Mouse (Mus musculus) MEL (cell line): ENCODE measurements around the gene Cpeb4. TPM values are rescaled to one million over a fixed set of nuclear protein-coding genes. Genes with fewer than 3 reads are reported as not detected.

Experiments used
- DNase-seq: peaks from one replicate; pipeline ENCODE4 v3.0.0; 2011; ENCODE audit warnings: low read depth, low spot score
- H3K27ac ChIP-seq: 2 replicates; pipeline ENCODE4 v1.5.1; 2012; ENCODE audit warnings: low read depth, mild to moderate bottlenecking, control low read depth, low read length, moderate library complexity; ENCODE audit not compliant: control insufficient read depth
- H3K27me3 ChIP-seq, 2 experiments: fragments of 150-350 bp in 1 of 2; sonication (generic) in 1 of 2; 2 replicates each; pipeline ENCODE4 v1.6.1; 2012; ENCODE audit warnings: low read length in 2 of 2, mild to moderate bottlenecking in 2 of 2, improper control_type of control experiment in 1 of 2, moderate library complexity in 1 of 2; ENCODE audit not compliant: insufficient read depth in 2 of 2, control insufficient read depth in 1 of 2
- H3K36me3 ChIP-seq, 2 experiments: 2 replicates each; pipeline ENCODE4 v1.6.1; 2012 to 2014; ENCODE audit warnings: low read length in 2 of 2, improper control_type of control experiment in 1 of 2, inconsistent platforms in 1 of 2, mild to moderate bottlenecking in 1 of 2; ENCODE audit not compliant: insufficient read depth in 2 of 2, control insufficient read depth in 1 of 2
- H3K4me1 ChIP-seq, 2 experiments: fragments of 150-350 bp in 1 of 2; sonication (generic) in 1 of 2; 2 replicates each; pipeline ENCODE4 v1.6.1; 2012; ENCODE audit warnings: low read length in 2 of 2, improper control_type of control experiment in 1 of 2, mild to moderate bottlenecking in 1 of 2; ENCODE audit not compliant: insufficient read depth in 2 of 2, control insufficient read depth in 1 of 2
- H3K4me3 ChIP-seq, 2 experiments: fragments of 150-350 bp in 1 of 2; sonication (generic) in 1 of 2; 2 replicates each; pipeline ENCODE4 v1.5.1; 2012; ENCODE audit warnings: low read depth in 2 of 2, low read length in 2 of 2, mild to moderate bottlenecking in 2 of 2, moderate library complexity in 2 of 2, control low read depth in 1 of 2, improper control_type of control experiment in 1 of 2; ENCODE audit not compliant: control insufficient read depth in 1 of 2, insufficient read depth in 1 of 2
- H3K79me2 ChIP-seq: 2 replicates; pipeline ENCODE4 v1.6.1; 2012; ENCODE audit warnings: mild to moderate bottlenecking, low read length, moderate library complexity; ENCODE audit not compliant: control insufficient read depth, poor library complexity, insufficient read depth
- H3K9ac ChIP-seq: 2 replicates; pipeline ENCODE4 v1.6.1; 2012; ENCODE audit warnings: low read depth, mild to moderate bottlenecking, control low read depth, low read length, moderate library complexity; ENCODE audit not compliant: control insufficient read depth, poor library complexity, severe bottlenecking
- H3K9me3 ChIP-seq: fragments of 150-350 bp; sonication (generic); replicated peaks from 2 replicates; pipeline ENCODE4 v1.6.1; 2012; ENCODE audit warnings: mild to moderate bottlenecking, low read length, improper control_type of control experiment, moderate library complexity; ENCODE audit not compliant: insufficient read depth
- BHLHE40 ChIP-seq: IDR thresholded peaks from 2 replicates; pipeline ENCODE4 v1.6.1; 2012; ENCODE audit warnings: low read depth, mild to moderate bottlenecking, inconsistent platforms, low read length, improper control_type of control experiment, borderline replicate concordance
- CHD1 ChIP-seq: IDR thresholded peaks from 2 replicates; pipeline ENCODE4 v1.6.1; 2012; ENCODE audit warnings: low read depth, mild to moderate bottlenecking, inconsistent platforms, low read length, improper control_type of control experiment
- CHD2 ChIP-seq: IDR thresholded peaks from 2 replicates; pipeline ENCODE4 v1.6.1; 2011; ENCODE audit warnings: low read length, improper control_type of control experiment
- CTCF ChIP-seq, 3 experiments: IDR thresholded peaks in 2 of 3; conservative IDR thresholded peaks in 1 of 3; 2 replicates each; pipeline ENCODE4 v1.5.1; 2011 to 2012; ENCODE audit warnings: low read length in 3 of 3, low read depth in 2 of 3, mild to moderate bottlenecking in 2 of 3, improper control_type of control experiment in 1 of 3, inconsistent platforms in 1 of 3, mixed read lengths in 1 of 3, moderate library complexity in 1 of 3; ENCODE audit not compliant: control insufficient read depth in 1 of 3, insufficient read depth in 1 of 3, poor library complexity in 1 of 3, severe bottlenecking in 1 of 3
- E2F4 ChIP-seq: IDR thresholded peaks from 2 replicates; pipeline ENCODE4 v1.6.1; 2011; ENCODE audit warnings: low read depth, low read length, improper control_type of control experiment, borderline replicate concordance
- ELF1 ChIP-seq: IDR thresholded peaks from 2 replicates; pipeline ENCODE4 v1.6.1; 2014; ENCODE audit warnings: low read depth, mild to moderate bottlenecking, inconsistent platforms, low read length, improper control_type of control experiment, moderate library complexity
- EP300 ChIP-seq, 2 experiments: IDR thresholded peaks; 2 replicates each; pipeline ENCODE4 v1.6.1; 2011; ENCODE audit warnings: improper control_type of control experiment in 2 of 2, low read length in 2 of 2, low read depth in 1 of 2, mild to moderate bottlenecking in 1 of 2
- ETS1 ChIP-seq: IDR thresholded peaks from 2 replicates; pipeline ENCODE4 v1.6.1; 2012; ENCODE audit warnings: low read depth, mild to moderate bottlenecking, inconsistent platforms, low read length, improper control_type of control experiment, moderate library complexity
- GATA1 ChIP-seq: IDR thresholded peaks from 2 replicates; pipeline ENCODE4 v1.6.1; 2011; ENCODE audit warnings: low read depth, low read length, improper control_type of control experiment
- HCFC1 ChIP-seq: IDR thresholded peaks from 2 replicates; pipeline ENCODE4 v1.6.1; 2012; ENCODE audit warnings: low read depth, mild to moderate bottlenecking, inconsistent platforms, low read length, improper control_type of control experiment, moderate library complexity
- JUND ChIP-seq: IDR thresholded peaks from 2 replicates; pipeline ENCODE4 v1.6.1; 2011; ENCODE audit warnings: low read depth, mild to moderate bottlenecking, improper control_type of control experiment, low read length
- KAT2A ChIP-seq: conservative IDR thresholded peaks from 2 replicates; pipeline ENCODE4 v1.6.1; 2012; ENCODE audit warnings: low read depth, low read length, improper control_type of control experiment, inconsistent platforms
- MAFK ChIP-seq: IDR thresholded peaks from 2 replicates; pipeline ENCODE4 v1.6.1; 2011; ENCODE audit warnings: low read depth, mild to moderate bottlenecking, low read length, improper control_type of control experiment, borderline replicate concordance
- MAX ChIP-seq: IDR thresholded peaks from 2 replicates; pipeline ENCODE4 v1.6.1; 2011; ENCODE audit warnings: low read length, improper control_type of control experiment
- MAZ ChIP-seq: IDR thresholded peaks from 2 replicates; pipeline ENCODE4 v1.6.1; 2012; ENCODE audit warnings: low read depth, mild to moderate bottlenecking, inconsistent platforms, low read length, improper control_type of control experiment
- MEF2A ChIP-seq: IDR thresholded peaks from 2 replicates; pipeline ENCODE4 v1.6.1; 2014; ENCODE audit warnings: low read depth, mild to moderate bottlenecking, inconsistent platforms, low read length, improper control_type of control experiment; ENCODE audit not compliant: poor library complexity, insufficient replicate concordance, severe bottlenecking; ENCODE audit errors: extremely low read depth
- MXI1 ChIP-seq: IDR thresholded peaks from 2 replicates; pipeline ENCODE4 v1.6.1; 2011; ENCODE audit warnings: mild to moderate bottlenecking, low read depth, low read length, improper control_type of control experiment
- MYB ChIP-seq: IDR thresholded peaks from 2 replicates; pipeline ENCODE4 v1.6.1; 2011; ENCODE audit warnings: mild to moderate bottlenecking, low read depth, low read length, improper control_type of control experiment
- MYC ChIP-seq: IDR thresholded peaks from 2 replicates; pipeline ENCODE4 v1.6.1; 2011; ENCODE audit warnings: low read depth, mild to moderate bottlenecking, low read length, improper control_type of control experiment, moderate library complexity
- NELFE ChIP-seq: IDR thresholded peaks from 2 replicates; pipeline ENCODE4 v1.6.1; 2011; ENCODE audit warnings: low read depth, low read length, improper control_type of control experiment
- NRF1 ChIP-seq: IDR thresholded peaks from 2 replicates; pipeline ENCODE4 v1.6.1; 2014; ENCODE audit warnings: low read depth, mild to moderate bottlenecking, inconsistent platforms, low read length, improper control_type of control experiment, moderate library complexity; ENCODE audit not compliant: poor library complexity, insufficient read depth, severe bottlenecking
- POLR2A ChIP-seq, 2 experiments: IDR thresholded peaks; 2 replicates each; pipeline ENCODE4 v1.6.1; 2011 to 2012; ENCODE audit warnings: low read length in 2 of 2, mild to moderate bottlenecking in 2 of 2, control low read depth in 1 of 2, improper control_type of control experiment in 1 of 2, low read depth in 1 of 2, moderate library complexity in 1 of 2; ENCODE audit not compliant: control insufficient read depth in 1 of 2, insufficient read depth in 1 of 2, poor library complexity in 1 of 2
- POLR2AphosphoS5 ChIP-seq: IDR thresholded peaks from 2 replicates; pipeline ENCODE4 v1.6.1; 2012; ENCODE audit warnings: low read depth, borderline replicate concordance, mild to moderate bottlenecking, inconsistent platforms, low read length, moderate library complexity, mixed read lengths
- RAD21 ChIP-seq: IDR thresholded peaks from 2 replicates; pipeline ENCODE4 v1.6.1; 2011; ENCODE audit warnings: mild to moderate bottlenecking, low read depth, low read length, improper control_type of control experiment
- RCOR1 ChIP-seq: IDR thresholded peaks from 2 replicates; pipeline ENCODE4 v1.6.1; 2012; ENCODE audit warnings: low read depth, mild to moderate bottlenecking, inconsistent platforms, low read length, improper control_type of control experiment
- SMC3 ChIP-seq: IDR thresholded peaks from 2 replicates; pipeline ENCODE4 v1.6.1; 2011; ENCODE audit warnings: low read depth, low read length, improper control_type of control experiment
- TBP ChIP-seq: IDR thresholded peaks from 2 replicates; pipeline ENCODE4 v1.8.0; 2011; ENCODE audit warnings: low read depth, low read length, improper control_type of control experiment
- TCF12 ChIP-seq: IDR thresholded peaks from 2 replicates; pipeline ENCODE4 v1.6.1; 2014; ENCODE audit warnings: low read depth, mild to moderate bottlenecking, inconsistent platforms, low read length, improper control_type of control experiment, moderate library complexity
- UBTF ChIP-seq: IDR thresholded peaks from 2 replicates; pipeline ENCODE4 v1.6.1; 2012; ENCODE audit warnings: low read depth, mild to moderate bottlenecking, inconsistent platforms, low read length, improper control_type of control experiment, moderate library complexity, borderline replicate concordance; ENCODE audit not compliant: insufficient read depth
- USF1 ChIP-seq: IDR thresholded peaks from 2 replicates; pipeline ENCODE4 v1.6.1; 2014; ENCODE audit warnings: low read depth, mild to moderate bottlenecking, inconsistent platforms, low read length, improper control_type of control experiment, moderate library complexity
- USF2 ChIP-seq, 2 experiments: IDR thresholded peaks; 2 replicates each; pipeline ENCODE4 v1.6.1; 2011 to 2012; ENCODE audit warnings: improper control_type of control experiment in 2 of 2, low read length in 2 of 2, borderline replicate concordance in 1 of 2, inconsistent platforms in 1 of 2, low read depth in 1 of 2, mild to moderate bottlenecking in 1 of 2; ENCODE audit not compliant: insufficient read depth in 1 of 2
- ZC3H11A ChIP-seq: IDR thresholded peaks from 2 replicates; pipeline ENCODE4 v1.6.1; 2012; ENCODE audit warnings: low read depth, mild to moderate bottlenecking, inconsistent platforms, low read length, improper control_type of control experiment
- ZKSCAN1 ChIP-seq: IDR thresholded peaks from 2 replicates; pipeline ENCODE4 v1.6.1; 2012; ENCODE audit warnings: low read depth, mild to moderate bottlenecking, inconsistent platforms, low read length, improper control_type of control experiment, moderate library complexity
- ZMIZ1 ChIP-seq: IDR thresholded peaks from 2 replicates; pipeline ENCODE4 v1.6.1; 2012; ENCODE audit warnings: low read depth, mild to moderate bottlenecking, inconsistent platforms, low read length, improper control_type of control experiment, moderate library complexity
- ZNF384 ChIP-seq: IDR thresholded peaks from 2 replicates; pipeline ENCODE4 v1.6.1; 2012; ENCODE audit warnings: low read depth, mild to moderate bottlenecking, inconsistent platforms, low read length, improper control_type of control experiment
- polyA plus RNA-seq, 2 experiments: library from polyadenylated mRNA; stranded (reverse) in 1 of 2; unstranded in 1 of 2; fragments of >175 nt in 1 of 2; fragments of >200 nt in 1 of 2; gene quantifications; 2 replicates each; pipeline versions ENCODE4 v1.2.1 to v1.2.4; 2012; ENCODE audit warnings: low replicate concordance in 2 of 2, low read depth in 1 of 2; ENCODE audit not compliant: insufficient read length in 2 of 2, insufficient read depth in 1 of 2, missing spikeins in 1 of 2
- total RNA-seq: library from RNA; depleted of rRNA; stranded (reverse); fragments of 300-350 nt; gene quantifications from 2 replicates; pipeline ENCODE4 v1.2.3, GENCODE M21; 2012

The Cpeb4 gene
- total and polyA plus RNA-seq, 3 experiments: 3.8 to 4.9 TPM; not detected in 1

DNA sequence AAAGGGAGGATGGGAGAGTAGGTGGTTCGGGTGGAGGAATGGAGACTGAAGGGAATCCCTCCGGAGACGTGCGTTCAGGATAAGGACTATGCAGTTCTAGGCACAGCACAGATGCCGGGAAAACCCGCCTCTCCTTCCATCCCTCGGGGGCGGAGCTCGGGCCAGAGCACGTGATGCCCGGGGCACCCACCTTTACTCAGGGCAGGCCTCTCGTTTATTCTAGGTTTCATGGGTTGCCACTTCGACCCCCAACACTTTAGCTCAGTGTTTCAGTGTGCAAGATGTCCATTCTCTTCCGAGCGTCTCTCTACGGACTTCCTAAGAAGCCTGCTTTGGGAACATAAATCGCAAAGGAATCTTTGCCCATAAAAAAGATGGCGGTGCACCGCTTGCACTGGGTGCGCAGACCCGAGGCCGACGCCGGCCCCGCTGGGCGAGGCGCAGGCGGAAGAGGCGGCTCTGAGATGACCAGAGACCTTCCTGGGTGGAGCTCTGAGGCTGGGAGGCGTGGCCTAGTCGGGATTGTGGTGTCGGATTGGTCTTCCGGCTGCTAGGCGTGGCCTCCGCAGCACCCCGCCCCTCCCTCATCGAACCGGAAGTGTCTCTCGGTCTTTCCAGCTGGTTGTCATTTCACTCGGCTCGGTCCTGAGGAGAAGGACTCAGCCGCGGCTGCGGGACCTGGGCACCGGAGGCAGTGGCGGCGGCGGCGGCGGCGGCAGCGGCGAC lies 1.6 kb upstream of the Cpeb4 start:
- Histone ChIP-seq H3K4me1 (peaks cover 13% of the 10 kb centered on the region in 2 experiments), H3K27me3 (no peaks in the 10 kb centered on the region)
- TF ChIP-seq GATA1: no peak
- TF ChIP-seq ZKSCAN1: no peak
- 0 out of 2 replicates have a peak, but pooled peaks have one; percentile 5 for TF ChIP-seq ZNF384
- peak; percentile 92 for TF ChIP-seq ELF1
- TF ChIP-seq MAZ: peak; percentile 46; the same call in 1 of the 2 replicates
- peak; percentile 55 for TF ChIP-seq TBP
- peak; percentile 93 for TF ChIP-seq MAX
- TF ChIP-seq MYC: peak; percentile 95
- peak; percentile 68 for TF ChIP-seq NELFE
- peak; percentile 81 for TF ChIP-seq MXI1
- TF ChIP-seq POLR2A (IDR thresholded peaks at IDR 0.05; ENCODE audit: control insufficient read depth in 1 of 2, insufficient read depth in 1 of 2, low read depth in 1 of 2, low read length in 2 of 2, poor library complexity in 1 of 2): peak; percentile 79 to 87; a peak in 3 of 4 replicates
- no peak; a peak in 2 of 4 replicates for TF ChIP-seq EP300 (IDR thresholded peaks at IDR 0.05; ENCODE audit: low read depth in 1 of 2, low read length in 2 of 2)
- TF ChIP-seq ZMIZ1: no peak
- no peak for TF ChIP-seq RAD21
- TF ChIP-seq ZC3H11A: no peak
- TF ChIP-seq RCOR1: no peak; the same call in none of the 2 replicates
- peak; percentile 79 for TF ChIP-seq ETS1
- TF ChIP-seq SMC3: no peak
- no peak for TF ChIP-seq JUND
- TF ChIP-seq USF2 (IDR thresholded peaks at IDR 0.05; ENCODE audit: borderline replicate concordance in 1 of 2, insufficient read depth in 1 of 2, low read depth in 1 of 2, low read length in 2 of 2): peak; percentile 64 to 92
- TF ChIP-seq CTCF (IDR thresholded peaks at IDR 0.05 in 2 of 3, conservative IDR thresholded peaks at IDR 0.05 in 1 of 3; ENCODE audit: control insufficient read depth in 1 of 3, insufficient read depth in 1 of 3, low read depth in 2 of 3, low read length in 3 of 3, poor library complexity in 1 of 3, severe bottlenecking in 1 of 3): 0 out of 6 replicates have a peak, but pooled peaks of 1 of the 3 experiments have one; percentile 2
- peak; percentile 78 for TF ChIP-seq NRF1
- TF ChIP-seq E2F4: peak; percentile 83
- peak; percentile 81 for TF ChIP-seq BHLHE40
- TF ChIP-seq UBTF: 0 out of 2 replicates have a peak, but pooled peaks have one; percentile 76
- TF ChIP-seq KAT2A: peak; percentile 73; the same call in 1 of the 2 replicates
- no peak for TF ChIP-seq CHD2
- TF ChIP-seq HCFC1: peak; percentile 96
- TF ChIP-seq TCF12: peak; percentile 69
- TF ChIP-seq CHD1: no peak
- peak; percentile 98 for TF ChIP-seq USF1
- TF ChIP-seq MAFK: no peak
- no peak for TF ChIP-seq POLR2AphosphoS5
- TF ChIP-seq MYB: no peak
- TF ChIP-seq MEF2A: no peak

More for the DNA sequence above, 1.6 kb upstream of the Cpeb4 start:
- Histone ChIP-seq H3K9ac (peak overlapping the region; percentile 86), H3K4me3 (peak overlapping the region; percentile 83 to 92), H3K27ac (peak overlapping the region; percentile 82), H3K79me2 (peaks cover 12% of the 10 kb centered on the region), H3K9me3 (no peaks in the 10 kb centered on the region), H3K36me3 (peaks cover 0 to 21% of the 10 kb centered on the region in 2 experiments; a peak in 2 of 4 replicates)
- DNase-seq: peak; percentile 99
